Mouse (Mus musculus) embryo, embryonic 11.5 days (tissue): ENCODE data around the gene Rere.

Experiments
- DNase-seq: peaks from one replicate; pipeline ENCODE4 v3.0.0-alpha.2; 2012; ENCODE audit warnings: low read depth, low spot score

The Rere gene

GRCm38 (mm10) chr4:150382504-150382903 lies 101.1 kb downstream of the Rere start:
- no peak for DNase-seq

- DNase-seq: no peak
These were observed 103.0 kb downstream of the Rere start for GRCm38 (mm10) chr4:150384405-150384804.

- DNase-seq: no peak
These were observed 103.5 kb downstream of the Rere start for GRCm38 (mm10) chr4:150384899-150385298.

- no peak for DNase-seq
These were observed 107.1 kb downstream of the Rere start for GRCm38 (mm10) chr4:150388518-150388917.

- no peak for DNase-seq
These were observed 112.2 kb downstream of the Rere start for GRCm38 (mm10) chr4:150393607-150394006.

GRCm38 (mm10) chr4:150394091-150394490 lies 112.6 kb downstream of the Rere start:
- no peak for DNase-seq

GRCm38 (mm10) chr4:150396339-150396738 lies 114.9 kb downstream of the Rere start:
- no peak for DNase-seq

GRCm38 (mm10) chr4:150396826-150397620 lies 115.6 kb downstream of the Rere start:
- DNase-seq: no peak

- no peak for DNase-seq
These were observed 117.6 kb downstream of the Rere start for GRCm38 (mm10) chr4:150399032-150399431.

GRCm38 (mm10) chr4:150401830-150402607 lies 120.6 kb downstream of the Rere start:
- no peak for DNase-seq

GRCm38 (mm10) chr4:150402608-150402985 lies 121.2 kb downstream of the Rere start:
- no peak for DNase-seq

GRCm38 (mm10) chr4:150403941-150404340 lies 122.5 kb downstream of the Rere start:
- DNase-seq: no peak

GRCm38 (mm10) chr4:150404583-150404982 lies 123.1 kb downstream of the Rere start:
- DNase-seq: no peak

- no peak for DNase-seq
These were observed 124.3 kb downstream of the Rere start for GRCm38 (mm10) chr4:150405786-150406185.

GRCm38 (mm10) chr4:150406320-150406719 lies 124.9 kb downstream of the Rere start:
- no peak for DNase-seq

- DNase-seq: no peak
These were observed 125.4 kb downstream of the Rere start for GRCm38 (mm10) chr4:150406821-150407220.

GRCm38 (mm10) chr4:150414296-150414695 lies 132.8 kb downstream of the Rere start:
- DNase-seq: no peak

- DNase-seq: no peak
These were observed 133.3 kb downstream of the Rere start for GRCm38 (mm10) chr4:150414759-150415158.

GRCm38 (mm10) chr4:150415227-150415969 lies 134.0 kb downstream of the Rere start:
- no peak for DNase-seq

- no peak for DNase-seq
These were observed 139.3 kb downstream of the Rere start for GRCm38 (mm10) chr4:150420576-150421263.

- DNase-seq: no peak
These were observed 144.8 kb downstream of the Rere start for GRCm38 (mm10) chr4:150426098-150426879.
